Mouse (Mus musculus) forebrain, embryonic 12.5 days (tissue): Measurements from ENCODE around the gene Inpp5a. TPM values are rescaled to one million over a fixed set of nuclear protein-coding genes. Genes with fewer than 3 reads are reported as not detected.

Source experiments
- ATAC-seq: fragments of 200-750 bp; cut with Nextera tagmentation; 2 replicates; pipeline ENCODE4 v1.8.0; 2017; ENCODE audit warnings: moderate TSS enrichment; ENCODE audit not compliant: low FRiP score
- H3K27ac ChIP-seq: fragments of 300-500 bp; sonication (generic); 2 replicates; pipeline ENCODE4 v1.5.1; 2016; ENCODE audit warnings: mild to moderate bottlenecking
- H3K27me3 ChIP-seq: fragments of 300-500 bp; sonication (generic); 2 replicates; pipeline ENCODE4 v1.6.1; 2016; ENCODE audit warnings: mild to moderate bottlenecking
- H3K36me3 ChIP-seq: fragments of 300-500 bp; sonication (generic); replicated peaks from 2 replicates; pipeline ENCODE4 v1.6.1; 2016; ENCODE audit warnings: mild to moderate bottlenecking
- H3K4me1 ChIP-seq: fragments of 300-500 bp; sonication (generic); 2 replicates; pipeline ENCODE4 v1.6.1; 2016
- H3K4me2 ChIP-seq: fragments of 300-500 bp; sonication (generic); 2 replicates; pipeline ENCODE4 v1.6.1; 2016; ENCODE audit warnings: mild to moderate bottlenecking, moderate library complexity
- H3K4me3 ChIP-seq: fragments of 300-500 bp; sonication (generic); replicated peaks from 2 replicates; pipeline ENCODE4 v1.5.1; 2016; ENCODE audit warnings: mild to moderate bottlenecking
- H3K9ac ChIP-seq: fragments of 300-500 bp; sonication (generic); 2 replicates; pipeline ENCODE4 v1.6.1; 2016; ENCODE audit warnings: mild to moderate bottlenecking
- H3K9me3 ChIP-seq: fragments of 300-500 bp; sonication (generic); 2 replicates; pipeline ENCODE4 v1.6.1; 2016
- WGBS: fragments of 180-500 bp; shearing (Covaris S2); methylation state at CpG from one replicate; pipeline ENCODE4 v1.1.7; 2016; 5-methylcytosine and 5-hydroxymethylcytosine counted together
- polyA plus RNA-seq: library from polyadenylated mRNA; unstranded; fragments of >200 nt; fragmentation: Nextera tagmentation; extraction: Ambion mirVana; gene quantifications from 2 replicates; pipeline ENCODE4 v1.2.1, GENCODE M21; 2016

Inpp5a gene
- polyA plus RNA-seq, 1 experiment from 2014 or later: 17.3 TPM

DNA sequence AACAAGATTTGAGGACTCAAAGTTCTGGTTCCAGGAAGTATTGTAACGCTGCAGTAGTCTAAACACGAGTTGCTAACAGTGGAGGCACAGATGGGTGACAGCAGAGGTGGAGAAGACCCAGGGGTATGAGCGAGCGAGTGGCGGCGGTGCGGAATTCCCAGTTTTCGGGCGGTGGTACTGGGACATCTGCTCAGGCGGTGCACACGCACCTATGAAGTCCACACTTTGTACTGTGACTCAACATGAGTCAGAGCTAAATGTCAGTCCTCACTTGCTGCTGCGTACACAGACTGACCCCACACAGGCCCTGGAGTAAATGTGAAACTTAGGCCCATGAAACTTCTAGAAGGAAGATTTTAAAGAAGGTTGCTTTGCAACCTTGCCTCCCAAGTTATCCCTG lies 72.4 kb downstream of the Inpp5a start:
- Histone ChIP-seq H3K4me2 (no peak overlapping the region), H3K27ac (no peak overlapping the region), H3K27me3 (no peaks in the 10 kb centered on the region), H3K4me1 (no peaks in the 10 kb centered on the region; the same call in 1 of the 2 replicates), H3K4me3 (no peak overlapping the region), H3K9me3 (no peaks in the 10 kb centered on the region), H3K36me3 (no peaks in the 10 kb centered on the region), H3K9ac (no peak overlapping the region)
- WGBS: 92% methylated on average over 12 of the region's 12 CpGs
- ATAC-seq: no peak

DNA sequence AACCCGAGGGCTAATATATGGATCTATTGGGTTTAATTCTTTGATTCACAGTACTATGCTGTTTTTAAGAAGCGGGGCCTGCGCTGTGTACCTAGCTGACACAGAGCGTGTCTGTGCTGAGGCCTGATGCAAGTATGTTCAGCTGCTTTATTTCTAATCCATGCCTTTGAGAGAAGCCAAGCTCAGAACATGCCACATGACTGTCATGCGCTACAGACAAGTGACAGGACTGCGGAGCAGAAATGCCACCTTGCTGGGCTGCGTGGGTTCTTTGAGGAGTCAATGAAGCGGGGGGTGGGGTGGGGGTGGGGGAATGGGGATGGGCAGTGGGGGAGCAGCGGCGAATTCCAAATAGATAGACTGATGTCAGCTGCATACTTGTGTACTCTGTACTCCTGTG lies 73.2 kb downstream of the Inpp5a start:
- Histone ChIP-seq H3K9ac (no peak overlapping the region), H3K9me3 (no peaks in the 10 kb centered on the region), H3K27ac (no peak overlapping the region), H3K4me3 (no peak overlapping the region), H3K4me2 (no peak overlapping the region), H3K36me3 (no peaks in the 10 kb centered on the region), H3K4me1 (0 out of 2 replicates have a peak, but pooled peaks cover 5% of the 10 kb centered on the region), H3K27me3 (no peaks in the 10 kb centered on the region)
- no peak for ATAC-seq
- WGBS: 87% methylated on average over 10 of the region's 10 CpGs

- ATAC-seq: no peak
- Histone ChIP-seq H3K27me3 (no peaks in the 10 kb centered on the region), H3K4me1 (peaks cover 17% of the 10 kb centered on the region), H3K4me3 (no peak overlapping the region), H3K27ac (no peak overlapping the region), H3K9ac (no peak overlapping the region), H3K36me3 (no peaks in the 10 kb centered on the region), H3K9me3 (no peaks in the 10 kb centered on the region), H3K4me2 (no peak overlapping the region)
- 94% methylated on average over 4 of the region's 4 CpGs for WGBS
Observed at GRCm38 (mm10) chr7:139465538-139465937, 76.6 kb downstream of the Inpp5a start.

- Histone ChIP-seq H3K4me1 (peaks cover 17% of the 10 kb centered on the region), H3K9ac (no peak overlapping the region), H3K27me3 (no peaks in the 10 kb centered on the region), H3K4me3 (no peak overlapping the region), H3K4me2 (no peak overlapping the region), H3K9me3 (no peaks in the 10 kb centered on the region), H3K36me3 (no peaks in the 10 kb centered on the region), H3K27ac (no peak overlapping the region)
- WGBS: 61% methylated on average over 7 of the region's 7 CpGs
- ATAC-seq: no peak
Observed at GRCm38 (mm10) chr7:139466484-139467176, 77.7 kb downstream of the Inpp5a start.

DNA sequence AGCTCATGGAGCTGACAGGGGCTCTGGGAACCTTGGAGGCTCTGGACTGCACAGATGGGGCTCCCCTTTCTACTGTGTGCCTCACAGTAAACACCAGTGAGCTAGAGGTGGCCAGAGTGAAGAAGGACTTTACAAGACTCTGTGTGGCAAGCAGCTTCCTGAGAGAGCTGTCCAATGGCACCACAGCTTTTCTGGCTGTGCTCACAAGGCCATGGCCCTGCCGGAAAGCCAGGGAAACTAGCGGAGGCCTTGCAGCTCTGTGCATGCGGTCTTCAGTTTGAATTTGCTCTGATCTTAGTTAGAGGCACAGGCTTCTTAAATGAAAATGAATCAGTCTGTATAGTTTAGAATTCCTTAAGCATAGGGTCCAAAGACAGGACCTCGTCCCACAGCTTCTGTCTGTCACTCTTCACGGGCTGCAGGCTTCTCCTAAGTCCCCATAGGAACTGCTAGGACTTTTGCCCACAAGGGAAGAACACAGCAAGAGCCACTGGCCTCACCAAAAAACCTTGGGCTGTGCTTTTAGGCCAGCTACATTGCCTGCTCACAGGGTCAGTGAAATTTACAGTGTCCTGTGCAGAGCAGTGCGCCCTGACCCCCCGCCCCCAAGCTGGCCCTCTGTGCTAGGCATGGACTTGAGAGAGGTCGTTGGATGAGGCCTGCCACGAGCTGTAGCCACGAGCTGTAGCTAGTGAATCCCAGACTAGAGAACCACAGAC lies 78.4 kb downstream of the Inpp5a start:
- Histone ChIP-seq H3K4me2 (no peak overlapping the region), H3K27ac (no peak overlapping the region), H3K36me3 (no peaks in the 10 kb centered on the region), H3K9me3 (no peaks in the 10 kb centered on the region), H3K9ac (no peak overlapping the region), H3K27me3 (no peaks in the 10 kb centered on the region), H3K4me3 (no peak overlapping the region), H3K4me1 (peaks cover 17% of the 10 kb centered on the region)
- no peak for ATAC-seq
- 84% methylated on average over 10 of the region's 10 CpGs for WGBS

GRCm38 (mm10) chr7:139467896-139468279 lies 79.0 kb downstream of the Inpp5a start:
- ATAC-seq: no peak
- no peak overlapping the region for H3K4me2 ChIP-seq
- H3K36me3 ChIP-seq: no peaks in the 10 kb centered on the region
- no peaks in the 10 kb centered on the region for H3K9me3 ChIP-seq
- no peak overlapping the region for H3K27ac ChIP-seq
- no peak overlapping the region for H3K9ac ChIP-seq
- WGBS: 73% methylated on average over 4 of the region's 4 CpGs
- H3K27me3 ChIP-seq: no peaks in the 10 kb centered on the region
- H3K4me3 ChIP-seq: no peak overlapping the region
- peaks cover 17% of the 10 kb centered on the region for H3K4me1 ChIP-seq

GRCm38 (mm10) chr7:139468440-139468839 lies 79.5 kb downstream of the Inpp5a start:
- Histone ChIP-seq H3K4me3 (no peak overlapping the region), H3K27me3 (no peaks in the 10 kb centered on the region), H3K4me1 (peaks cover 17% of the 10 kb centered on the region), H3K9me3 (no peaks in the 10 kb centered on the region), H3K27ac (no peak overlapping the region), H3K9ac (no peak overlapping the region), H3K36me3 (no peaks in the 10 kb centered on the region), H3K4me2 (no peak overlapping the region)
- ATAC-seq: no peak
- WGBS: 70% methylated on average over 2 of the region's 2 CpGs

DNA sequence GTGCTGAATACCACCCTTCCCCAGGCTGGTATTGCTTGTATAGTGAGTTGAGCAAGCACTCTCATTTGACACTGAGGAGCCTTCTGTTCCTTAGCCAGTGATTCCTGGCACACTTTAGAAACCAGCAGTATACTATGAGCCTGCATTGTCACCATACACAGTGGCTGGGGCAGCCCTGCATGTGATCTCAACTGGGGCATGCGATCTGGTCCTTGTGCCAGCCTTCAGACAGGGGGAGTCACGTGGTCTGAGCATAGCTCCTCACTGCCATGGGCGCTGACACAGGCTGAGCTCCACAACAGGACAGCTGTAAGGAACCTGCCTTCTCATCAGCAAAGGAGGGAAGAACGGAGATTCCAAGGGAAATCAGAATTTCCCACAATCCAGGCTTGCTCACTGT lies 80.5 kb downstream of the Inpp5a start:
- peaks cover 17% of the 10 kb centered on the region for H3K4me1 ChIP-seq
- ATAC-seq: no peak
- no peak overlapping the region for H3K4me2 ChIP-seq
- no peak overlapping the region for H3K27ac ChIP-seq
- H3K36me3 ChIP-seq: no peaks in the 10 kb centered on the region
- H3K9me3 ChIP-seq: no peaks in the 10 kb centered on the region
- H3K4me3 ChIP-seq: no peak overlapping the region
- 90% methylated on average over 4 of the region's 4 CpGs for WGBS
- no peaks in the 10 kb centered on the region for H3K27me3 ChIP-seq
- no peak overlapping the region for H3K9ac ChIP-seq

DNA sequence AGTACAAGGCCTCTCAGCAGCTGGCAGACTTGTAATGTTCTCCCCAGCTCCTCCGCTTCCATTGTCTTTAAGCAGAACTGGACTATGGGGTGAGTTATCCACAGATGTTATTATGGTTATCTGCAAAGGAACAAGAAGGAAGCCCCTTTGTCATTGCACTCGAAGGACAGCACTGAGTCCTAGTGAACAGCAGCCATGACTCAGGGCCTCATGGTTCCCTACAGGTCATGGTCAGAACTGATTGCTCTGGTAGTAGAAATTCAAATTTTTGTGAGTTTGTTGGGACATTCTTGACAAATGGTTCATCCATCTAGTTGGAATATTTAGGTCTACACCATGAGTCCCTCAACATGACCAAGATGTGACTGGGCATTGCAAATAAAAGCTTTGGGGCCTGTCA lies 81.6 kb downstream of the Inpp5a start:
- no peaks in the 10 kb centered on the region for H3K36me3 ChIP-seq
- 86% methylated on average over 2 of the region's 2 CpGs for WGBS
- peaks cover 17% of the 10 kb centered on the region for H3K4me1 ChIP-seq
- no peaks in the 10 kb centered on the region for H3K9me3 ChIP-seq
- H3K4me3 ChIP-seq: no peak overlapping the region
- H3K27me3 ChIP-seq: no peaks in the 10 kb centered on the region
- ATAC-seq: no peak
- H3K27ac ChIP-seq: no peak overlapping the region
- H3K9ac ChIP-seq: no peak overlapping the region
- H3K4me2 ChIP-seq: no peak overlapping the region

- Histone ChIP-seq H3K4me2 (no peak overlapping the region), H3K36me3 (no peaks in the 10 kb centered on the region), H3K9me3 (no peaks in the 10 kb centered on the region), H3K4me3 (no peak overlapping the region), H3K9ac (no peak overlapping the region), H3K27me3 (no peaks in the 10 kb centered on the region), H3K27ac (no peak overlapping the region), H3K4me1 (peaks cover 14% of the 10 kb centered on the region)
- WGBS: 77% methylated on average over 1 of the region's 1 CpGs
- no peak for ATAC-seq
Observed at GRCm38 (mm10) chr7:139472052-139472451, 83.1 kb downstream of the Inpp5a start.

- no peak overlapping the region for H3K27ac ChIP-seq
Observed at GRCm38 (mm10) chr7:139472865-139473549, 84.1 kb downstream of the Inpp5a start.

DNA sequence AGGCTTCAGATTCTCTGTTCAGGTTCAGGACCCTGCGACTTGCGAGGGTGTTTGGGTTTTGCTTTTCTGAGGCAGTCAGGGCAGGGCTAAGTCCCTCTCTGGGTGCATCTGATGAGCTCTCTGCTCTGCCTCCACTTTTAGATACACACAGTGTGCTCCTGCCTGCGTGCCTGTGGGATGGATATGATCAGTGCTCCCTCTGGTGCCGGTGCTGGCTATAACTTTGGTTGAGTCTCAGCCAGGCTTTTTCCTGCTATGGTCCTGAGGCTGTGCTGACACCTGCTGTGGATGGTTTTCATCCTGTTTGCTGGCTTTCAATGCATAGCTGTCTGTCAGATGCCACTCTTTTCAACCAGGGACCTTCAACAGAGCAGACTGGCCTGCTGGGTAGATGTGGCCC lies 87.0 kb downstream of the Inpp5a start:
- Histone ChIP-seq H3K27ac (no peak overlapping the region), H3K27me3 (no peaks in the 10 kb centered on the region), H3K4me1 (no peaks in the 10 kb centered on the region; the same call in 1 of the 2 replicates), H3K9me3 (no peaks in the 10 kb centered on the region), H3K9ac (no peak overlapping the region), H3K4me2 (no peak overlapping the region), H3K36me3 (no peaks in the 10 kb centered on the region), H3K4me3 (no peak overlapping the region)
- 55% methylated on average over 4 of the region's 4 CpGs for WGBS
- no peak for ATAC-seq

More at GRCm38 (mm10) chr7:139472865-139473549, 84.1 kb downstream of the Inpp5a start:
- no peaks in the 10 kb centered on the region for H3K27me3 ChIP-seq
- WGBS: 34% methylated on average over 7 of the region's 7 CpGs
- no peak overlapping the region for H3K4me2 ChIP-seq
- no peaks in the 10 kb centered on the region for H3K36me3 ChIP-seq
- no peak overlapping the region for H3K9ac ChIP-seq
- H3K9me3 ChIP-seq: no peaks in the 10 kb centered on the region
- peaks cover 6% of the 10 kb centered on the region for H3K4me1 ChIP-seq
- ATAC-seq: peak; percentile 57; the same call in 1 of the 2 replicates
- H3K4me3 ChIP-seq: no peak overlapping the region
